Mouse (Mus musculus) lung, embryonic 15.5 days (tissue): ENCODE data around the gene Suz12. TPM values are rescaled to one million over a fixed set of nuclear protein-coding genes. Genes with fewer than 3 reads are reported as not detected.
A peak's percentile ranks its signal among the peaks of the same experiment; 100 is the strongest.

Experiments
- ATAC-seq: fragments of 200-750 bp; cut with Nextera tagmentation; 2 replicates; pipeline ENCODE4 v1.8.0; 2017; ENCODE audit warnings: moderate number of reproducible peaks, borderline replicate concordance; ENCODE audit not compliant: low FRiP score, low TSS enrichment; ENCODE audit errors: extremely low read depth
- H3K27ac ChIP-seq: fragments of 300-500 bp; sonication (generic); 2 replicates; pipeline ENCODE4 v1.5.1; 2015; ENCODE audit warnings: moderate library complexity, mild to moderate bottlenecking, inconsistent platforms
- H3K27me3 ChIP-seq: fragments of 300-500 bp; sonication (generic); 2 replicates; pipeline ENCODE4 v1.6.1; 2015; ENCODE audit warnings: inconsistent platforms
- H3K36me3 ChIP-seq: fragments of 300-500 bp; sonication (generic); 2 replicates; pipeline ENCODE4 v1.6.1; 2015; ENCODE audit warnings: inconsistent platforms
- H3K4me1 ChIP-seq: fragments of 300-500 bp; sonication (generic); 2 replicates; pipeline ENCODE4 v1.6.1; 2015; ENCODE audit warnings: inconsistent platforms
- H3K4me2 ChIP-seq: fragments of 300-500 bp; sonication (generic); 2 replicates; pipeline ENCODE4 v1.6.1; 2015; ENCODE audit warnings: inconsistent platforms, mild to moderate bottlenecking, moderate library complexity
- H3K4me3 ChIP-seq: fragments of 300-500 bp; sonication (generic); 2 replicates; pipeline ENCODE4 v1.5.1; 2015; ENCODE audit warnings: mild to moderate bottlenecking, inconsistent platforms
- H3K9ac ChIP-seq: fragments of 300-500 bp; sonication (generic); 2 replicates; pipeline ENCODE4 v1.6.1; 2015; ENCODE audit warnings: inconsistent platforms
- H3K9me3 ChIP-seq: fragments of 300-500 bp; sonication (generic); 2 replicates; pipeline ENCODE4 v1.6.1; 2016; ENCODE audit warnings: inconsistent platforms
- WGBS: fragments of 180-500 bp; shearing (Covaris S2); methylation state at CpG from one replicate; pipeline ENCODE4 v1.1.7; 2015; 5-methylcytosine and 5-hydroxymethylcytosine counted together
- polyA plus RNA-seq: library from polyadenylated mRNA; unstranded; fragments of >200 nt; fragmentation: Nextera tagmentation; extraction: Ambion mirVana; gene quantifications from 2 replicates; pipeline ENCODE4 v1.2.1, GENCODE M21; 2015

The Suz12 gene
- 18.3 and 20.5 TPM in 2 replicates for polyA plus RNA-seq

DNA sequence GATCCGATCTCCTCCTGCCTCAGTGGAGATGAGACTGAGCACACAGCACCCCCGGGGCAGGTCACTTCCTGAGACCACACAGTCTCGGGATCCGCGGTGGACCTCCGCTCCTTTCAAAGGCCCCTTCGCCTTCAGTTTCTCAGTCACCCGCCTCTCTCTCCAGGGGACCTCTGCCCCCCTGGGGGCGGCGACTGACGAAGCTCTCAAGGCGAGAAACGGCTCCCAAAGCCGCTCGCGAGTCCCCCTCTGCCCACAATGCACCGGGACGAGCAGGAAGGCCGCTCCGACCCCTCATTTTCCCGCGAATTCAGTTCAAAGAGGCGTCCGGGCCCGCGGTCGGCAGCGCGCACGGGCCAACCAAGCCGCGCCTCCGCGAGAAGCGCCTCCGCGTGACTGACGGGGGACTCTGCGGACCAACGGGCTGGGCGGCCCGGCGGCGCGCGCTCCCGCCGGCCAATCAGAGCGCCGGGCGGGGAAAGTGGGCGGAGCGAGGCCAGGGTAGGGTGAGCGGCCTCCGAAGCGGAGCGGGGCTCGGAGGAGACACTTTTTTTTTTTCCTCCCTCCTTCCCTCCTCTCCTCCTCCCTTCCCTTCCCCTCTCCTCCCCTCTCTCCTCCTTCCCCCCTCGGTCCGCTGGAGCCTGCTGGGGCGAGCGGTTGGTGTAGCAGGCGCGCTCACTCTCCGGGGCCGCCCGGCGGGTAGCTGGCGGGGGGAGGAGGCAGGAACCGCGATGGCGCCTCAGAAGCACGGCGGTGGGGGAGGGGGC lies at the start of gene Suz12:
Suz12 (plus strand) TSS at position 515 of the 764 bp plus-strand sequence.
- H3K9me3 ChIP-seq: no peaks in the 10 kb centered on the region
- H3K4me1 ChIP-seq: peaks cover 3% of the 10 kb centered on the region
- peak within 1 kb of the TSS; percentile 99 for H3K4me3 ChIP-seq
- peaks cover 13% of the 10 kb centered on the region for H3K36me3 ChIP-seq
- peak within 1 kb of the TSS; percentile 100 for H3K27ac ChIP-seq
- under 1% methylated on average over 68 of the region's 74 CpGs for WGBS
- no peaks in the 10 kb centered on the region for H3K27me3 ChIP-seq
- peak within 1 kb of the TSS; percentile 98 for H3K9ac ChIP-seq
- peak within 1 kb of the TSS; percentile 84 for H3K4me2 ChIP-seq
- ATAC-seq: peak; percentile 96

DNA sequence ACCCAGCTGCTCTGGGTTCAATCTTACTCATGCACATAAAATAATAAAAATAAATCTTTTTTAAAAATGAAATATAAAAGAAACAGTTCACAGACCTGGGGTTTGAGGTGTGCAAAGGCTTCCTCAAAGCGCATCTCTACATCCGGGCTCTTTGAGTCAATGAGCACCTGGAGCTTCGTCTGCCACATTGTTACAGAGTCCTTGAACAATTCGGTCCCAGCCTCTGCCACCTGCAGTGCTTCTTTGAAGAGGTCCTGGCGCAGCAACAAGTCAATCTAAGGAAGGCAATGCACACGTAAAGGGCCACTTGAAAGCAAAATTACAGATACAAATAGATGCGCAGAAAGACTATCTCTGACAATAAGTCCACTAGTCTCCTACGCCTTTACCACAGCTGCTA lies 49.8 kb upstream of the Suz12 start:
- peaks cover 77% of the 10 kb centered on the region for H3K36me3 ChIP-seq
- no peak for ATAC-seq
- no peaks in the 10 kb centered on the region for H3K27me3 ChIP-seq
- H3K4me3 ChIP-seq: no peak overlapping the region
- H3K9me3 ChIP-seq: no peaks in the 10 kb centered on the region
- WGBS: 92% methylated on average over 8 of the region's 8 CpGs
- no peak overlapping the region for H3K9ac ChIP-seq
- H3K4me1 ChIP-seq: no peaks in the 10 kb centered on the region
- H3K27ac ChIP-seq: no peak overlapping the region
- no peak overlapping the region for H3K4me2 ChIP-seq

DNA sequence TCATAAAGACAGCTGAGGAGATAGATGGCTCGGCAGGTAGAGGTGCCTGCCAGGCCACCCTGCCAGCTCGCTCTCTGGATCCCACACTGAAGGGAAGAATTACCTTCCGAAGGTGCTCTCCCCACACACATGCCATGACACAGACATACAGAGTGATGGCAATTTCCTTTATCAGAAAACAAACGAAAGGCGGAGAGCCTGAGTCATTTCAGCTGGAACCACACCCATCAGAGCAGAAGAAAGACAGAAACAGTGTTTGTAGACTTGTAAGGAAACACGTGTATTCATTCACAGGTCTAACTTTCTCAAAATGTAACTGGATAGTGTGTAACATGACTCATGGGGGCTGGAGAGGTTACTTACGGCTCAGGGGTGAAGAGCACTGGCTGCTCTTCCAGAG lies 49.3 kb upstream of the Suz12 start:
- no peak for ATAC-seq
- Histone ChIP-seq H3K9ac (no peak overlapping the region), H3K36me3 (peaks cover 79% of the 10 kb centered on the region), H3K27me3 (no peaks in the 10 kb centered on the region), H3K4me3 (no peak overlapping the region), H3K4me2 (no peak overlapping the region), H3K4me1 (no peaks in the 10 kb centered on the region), H3K27ac (no peak overlapping the region), H3K9me3 (no peaks in the 10 kb centered on the region)
- WGBS: 79% methylated on average over 7 of the region's 7 CpGs

DNA sequence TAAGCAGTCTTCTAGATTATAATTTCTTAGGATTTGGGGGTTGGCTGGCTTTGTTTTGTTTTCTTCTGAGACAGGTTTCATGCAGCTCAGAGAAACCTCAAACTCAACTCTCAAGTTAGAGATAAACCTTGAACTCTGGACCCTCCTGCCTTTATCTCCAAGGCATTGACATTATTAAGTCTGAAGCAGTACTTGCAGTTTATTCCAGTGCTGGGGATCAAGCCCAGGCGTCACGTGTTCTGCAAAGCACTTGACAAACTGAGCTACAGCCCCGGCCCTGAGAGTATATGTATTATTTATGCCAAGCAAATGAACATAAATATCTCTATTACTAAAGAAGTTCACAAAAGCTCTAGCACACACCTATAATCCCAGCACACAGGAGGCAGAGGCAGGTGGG lies 45.6 kb upstream of the Suz12 start:
- no peak overlapping the region for H3K4me3 ChIP-seq
- H3K4me1 ChIP-seq: no peaks in the 10 kb centered on the region
- H3K4me2 ChIP-seq: no peak overlapping the region
- 92% methylated on average over 3 of the region's 3 CpGs for WGBS
- H3K36me3 ChIP-seq: peaks cover 81% of the 10 kb centered on the region
- no peak overlapping the region for H3K9ac ChIP-seq
- no peak overlapping the region for H3K27ac ChIP-seq
- no peak for ATAC-seq
- no peaks in the 10 kb centered on the region for H3K27me3 ChIP-seq
- H3K9me3 ChIP-seq: no peaks in the 10 kb centered on the region

DNA sequence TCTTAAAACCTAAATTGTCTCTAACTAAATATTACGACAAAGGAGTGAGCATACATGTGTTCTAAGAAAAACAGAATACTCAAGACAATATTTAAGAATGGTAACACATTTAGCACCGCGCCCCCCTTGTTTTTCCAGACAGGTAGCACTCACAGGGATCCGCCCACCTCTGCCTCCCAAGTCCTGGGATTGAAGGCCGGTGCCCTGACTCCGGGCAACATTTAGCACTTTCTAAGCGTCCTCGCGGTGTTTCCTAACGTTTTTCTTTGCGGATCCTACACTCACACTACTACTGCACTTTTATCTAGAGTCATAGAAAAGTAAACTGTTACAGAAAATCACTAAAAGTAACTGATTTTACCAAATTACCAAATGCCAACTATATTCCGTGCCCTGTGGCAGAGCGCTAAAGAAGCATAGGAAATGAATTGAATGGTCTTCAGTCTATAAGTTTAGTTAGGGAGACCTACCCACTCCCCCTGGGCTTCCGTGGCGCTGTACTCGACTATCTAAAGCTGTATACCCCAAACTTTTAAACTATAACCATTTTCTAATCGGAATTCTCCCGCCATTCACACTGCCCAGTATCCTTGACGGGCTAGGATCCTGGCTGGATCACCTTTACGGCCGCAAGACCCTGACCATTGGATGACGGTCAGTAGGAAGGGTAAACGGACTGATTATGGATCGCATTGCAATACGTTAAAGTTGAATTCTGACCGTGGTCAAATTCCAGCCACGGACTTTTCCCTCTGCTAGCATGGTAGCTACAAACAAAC lies 31.4 kb upstream of the Suz12 start:
- peak overlapping the region; percentile 78 for H3K4me3 ChIP-seq
- H3K9ac ChIP-seq: peak overlapping the region; percentile 68
- peak; percentile 40 for ATAC-seq
- H3K27ac ChIP-seq: peak overlapping the region; percentile 78
- H3K9me3 ChIP-seq: no peaks in the 10 kb centered on the region
- H3K4me1 ChIP-seq: peaks cover 17% of the 10 kb centered on the region
- 4% methylated on average over 27 of the region's 27 CpGs for WGBS
- peak overlapping the region; percentile 77 for H3K4me2 ChIP-seq
- H3K36me3 ChIP-seq: peaks cover 30% of the 10 kb centered on the region
- no peaks in the 10 kb centered on the region for H3K27me3 ChIP-seq

DNA sequence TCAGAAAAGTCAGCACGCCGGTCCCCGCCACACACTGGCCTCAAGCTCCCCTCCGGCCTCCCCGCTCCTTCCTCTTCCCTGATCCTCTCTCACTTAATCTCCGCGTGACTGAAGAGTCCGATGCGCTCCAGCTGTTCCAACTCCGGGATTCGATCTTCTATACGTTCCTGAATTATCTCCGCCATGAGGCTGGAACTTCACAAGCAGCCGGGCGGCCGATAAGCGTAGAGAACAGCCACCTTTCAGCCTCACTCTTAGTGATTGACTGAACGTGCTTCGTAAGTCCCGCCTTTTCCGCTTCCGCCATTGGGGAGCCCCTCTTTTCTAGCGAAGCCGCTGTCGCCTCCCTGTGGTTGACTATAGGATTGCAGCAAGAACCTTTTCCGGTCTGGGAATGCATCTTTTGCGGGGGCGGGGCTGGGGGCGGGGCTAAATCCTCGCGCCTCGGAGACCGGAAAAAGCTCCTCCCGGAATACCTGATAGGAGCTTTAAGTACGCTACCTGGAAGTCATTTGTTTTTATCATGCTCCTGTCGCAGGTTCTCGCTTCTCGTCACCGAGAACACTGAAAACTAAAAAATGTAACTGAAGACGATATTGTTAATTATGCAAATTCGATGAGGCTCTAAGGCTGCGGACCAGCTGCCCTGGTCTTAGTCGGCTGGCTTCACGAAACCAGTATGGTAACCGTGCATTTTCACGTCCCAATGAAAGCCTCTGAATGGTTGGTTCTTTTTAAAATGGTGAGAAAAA lies 30.6 kb upstream of the Suz12 start, which contains the start of gene Utp6:
Utp6 (minus strand) TSS at position 266 of the 752 bp plus-strand sequence.
- peak within 1 kb of the TSS; percentile 68 for H3K9ac ChIP-seq
- no peaks in the 10 kb centered on the region for H3K27me3 ChIP-seq
- H3K36me3 ChIP-seq: peaks cover 23% of the 10 kb centered on the region
- ATAC-seq: peak; percentile 92
- peaks cover 17% of the 10 kb centered on the region for H3K4me1 ChIP-seq
- H3K4me2 ChIP-seq: peak within 1 kb of the TSS; percentile 77
- H3K9me3 ChIP-seq: no peaks in the 10 kb centered on the region
- peak within 1 kb of the TSS; percentile 78 for H3K27ac ChIP-seq
- peak within 1 kb of the TSS; percentile 78 for H3K4me3 ChIP-seq
- under 1% methylated on average over 46 of the region's 46 CpGs for whole genome bisulfite sequencing

DNA sequence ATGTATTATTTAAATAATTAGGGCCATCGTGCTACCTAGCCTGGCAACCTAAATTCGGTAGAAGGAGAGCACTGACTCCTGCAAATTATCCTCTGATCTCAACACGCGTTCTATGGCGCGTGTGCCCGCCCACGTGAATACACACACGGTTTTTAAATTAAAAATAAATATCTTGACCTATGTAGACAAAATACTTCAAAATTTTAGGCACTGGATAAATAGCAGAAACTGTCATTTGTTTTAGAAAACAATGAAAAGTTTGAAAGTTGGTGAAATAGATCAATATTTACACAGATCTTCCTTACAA lies 30.1 kb upstream of the Suz12 start:
- H3K9ac ChIP-seq: peak overlapping the region; percentile 14
- 2% methylated on average over 9 of the region's 9 CpGs for WGBS
- H3K4me2 ChIP-seq: peak overlapping the region; percentile 68
- H3K4me3 ChIP-seq: peak overlapping the region; percentile 78
- ATAC-seq: no peak
- H3K27me3 ChIP-seq: no peaks in the 10 kb centered on the region
- H3K4me1 ChIP-seq: peaks cover 17% of the 10 kb centered on the region
- H3K27ac ChIP-seq: no peak overlapping the region
- no peaks in the 10 kb centered on the region for H3K9me3 ChIP-seq
- peaks cover 18% of the 10 kb centered on the region for H3K36me3 ChIP-seq

DNA sequence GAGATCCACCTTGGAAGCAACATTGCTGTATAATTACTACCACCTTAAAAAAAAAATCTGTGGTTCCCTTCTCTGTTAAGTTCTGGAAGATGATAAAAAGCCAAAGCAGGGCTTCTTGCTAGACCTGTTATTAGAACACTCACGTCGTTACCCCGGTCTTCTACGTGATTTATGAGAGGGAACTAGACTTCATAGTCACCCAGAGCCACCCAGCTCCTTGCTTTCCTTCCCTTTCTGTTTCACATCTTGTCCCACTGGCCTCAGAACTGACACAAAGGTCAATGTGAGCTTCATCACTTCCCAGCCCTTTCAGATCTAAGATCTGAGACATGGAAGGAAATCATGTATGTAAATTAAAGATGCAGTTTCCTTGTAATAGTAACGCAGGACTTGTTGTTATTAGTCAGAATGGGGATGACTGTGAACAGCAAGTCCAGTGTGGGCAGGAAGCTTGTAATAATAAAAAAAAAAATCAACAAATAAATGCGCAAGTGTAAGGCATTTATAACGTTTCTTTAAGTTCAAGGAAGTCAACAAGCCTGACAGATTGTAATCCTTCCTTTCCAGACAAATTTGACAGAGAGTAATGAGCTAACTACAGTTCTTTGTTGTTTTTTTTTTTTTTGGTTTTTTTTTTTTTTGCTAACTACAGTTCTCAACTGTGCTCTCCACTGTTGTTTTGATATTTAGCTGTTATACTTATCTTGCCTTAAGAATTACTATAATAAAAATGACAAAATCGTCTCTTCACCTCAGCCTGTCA lies 29.5 kb upstream of the Suz12 start:
- H3K9ac ChIP-seq: no peak overlapping the region
- no peak overlapping the region for H3K27ac ChIP-seq
- peak overlapping the region; percentile 68 for H3K4me2 ChIP-seq
- ATAC-seq: no peak
- peaks cover 13% of the 10 kb centered on the region for H3K36me3 ChIP-seq
- H3K9me3 ChIP-seq: no peaks in the 10 kb centered on the region
- H3K4me3 ChIP-seq: peak overlapping the region; percentile 78; the same call in 1 of the 2 replicates
- WGBS: 39% methylated on average over 8 of the region's 8 CpGs
- H3K4me1 ChIP-seq: peaks cover 17% of the 10 kb centered on the region
- H3K27me3 ChIP-seq: no peaks in the 10 kb centered on the region

DNA sequence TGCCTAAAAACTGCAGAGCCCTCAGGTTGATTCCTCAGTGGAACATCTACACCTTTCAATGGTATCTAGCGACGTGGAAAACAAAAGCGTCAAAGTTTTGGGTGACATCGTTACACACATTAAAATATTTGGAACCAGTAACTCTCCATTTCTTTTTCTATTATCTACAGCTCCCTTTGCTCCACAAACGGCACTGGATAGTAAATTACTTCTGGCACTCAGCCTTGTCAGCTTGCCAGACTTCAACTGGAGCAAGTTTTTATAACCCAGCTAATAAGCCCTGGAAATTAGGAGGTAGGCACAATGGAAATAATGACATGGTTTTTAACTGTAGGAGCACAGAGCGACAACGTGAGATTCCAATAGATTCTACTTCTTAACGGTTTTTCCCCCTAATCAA lies 27.0 kb upstream of the Suz12 start:
- WGBS: 51% methylated on average over 8 of the region's 8 CpGs
- peaks cover 14% of the 10 kb centered on the region for H3K4me1 ChIP-seq
- H3K36me3 ChIP-seq: no peaks in the 10 kb centered on the region
- no peak overlapping the region for H3K9ac ChIP-seq
- no peaks in the 10 kb centered on the region for H3K9me3 ChIP-seq
- 0 out of 2 replicates have a peak overlapping the region, but pooled peaks have one; percentile 22 for H3K4me2 ChIP-seq
- H3K27me3 ChIP-seq: no peaks in the 10 kb centered on the region
- ATAC-seq: no peak
- no peak overlapping the region for H3K4me3 ChIP-seq
- H3K27ac ChIP-seq: no peak overlapping the region

DNA sequence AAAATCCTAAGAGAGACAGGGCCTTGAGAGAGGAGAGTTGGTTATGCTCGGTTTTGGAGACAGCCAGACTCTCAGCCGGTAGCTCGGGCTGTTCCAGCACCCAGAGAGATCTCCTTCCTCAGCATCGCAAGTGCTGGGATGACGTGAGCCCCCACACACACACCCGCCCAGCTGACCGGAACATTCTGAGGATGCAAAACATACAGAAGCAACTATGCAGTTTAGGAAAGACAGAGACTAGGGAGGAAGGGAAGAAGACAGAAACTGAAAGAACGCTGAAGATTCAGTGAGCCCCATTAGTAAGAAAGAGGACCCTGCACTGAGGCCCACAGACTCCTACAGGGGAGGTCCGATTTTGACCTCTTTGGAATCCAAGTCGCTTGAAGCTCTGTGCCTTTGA lies 25.2 kb upstream of the Suz12 start:
- Histone ChIP-seq H3K9me3 (no peaks in the 10 kb centered on the region), H3K4me1 (peaks cover 7% of the 10 kb centered on the region; the same call in 1 of the 2 replicates), H3K4me3 (no peak overlapping the region), H3K4me2 (no peak overlapping the region), H3K9ac (no peak overlapping the region), H3K27me3 (peaks cover 6% of the 10 kb centered on the region; the same call in 1 of the 2 replicates), H3K27ac (no peak overlapping the region), H3K36me3 (no peaks in the 10 kb centered on the region)
- 74% methylated on average over 10 of the region's 10 CpGs for WGBS
- ATAC-seq: no peak

DNA sequence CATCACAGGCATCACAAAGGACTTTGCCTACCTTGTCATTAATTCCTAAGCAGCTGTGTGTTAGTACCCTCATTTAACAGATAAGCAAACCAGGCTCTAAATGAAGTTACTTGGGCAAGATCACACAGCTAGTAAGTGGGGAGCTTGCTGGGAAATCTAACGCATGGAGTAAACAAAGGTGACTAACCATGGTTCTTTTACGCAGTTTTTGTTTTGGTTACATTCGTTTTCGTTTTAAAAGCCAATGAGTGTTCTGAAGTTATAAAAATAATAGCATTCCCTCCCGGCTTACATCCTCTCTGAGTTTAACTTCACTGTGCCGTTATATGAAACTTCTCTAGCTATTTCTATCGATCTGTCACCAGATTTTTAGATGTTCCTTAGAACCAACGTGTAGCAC lies 19.8 kb upstream of the Suz12 start:
- H3K4me1 ChIP-seq: peaks cover 13% of the 10 kb centered on the region
- peaks cover 33% of the 10 kb centered on the region for H3K27me3 ChIP-seq
- H3K4me3 ChIP-seq: peak overlapping the region; percentile 45
- 13% methylated on average over 8 of the region's 8 CpGs for WGBS
- no peak overlapping the region for H3K27ac ChIP-seq
- no peaks in the 10 kb centered on the region for H3K36me3 ChIP-seq
- 0 out of 2 replicates have a peak overlapping the region, but pooled peaks have one; percentile 48 for H3K9ac ChIP-seq
- no peaks in the 10 kb centered on the region for H3K9me3 ChIP-seq
- H3K4me2 ChIP-seq: peak overlapping the region; percentile 90
- ATAC-seq: no peak
